Mouse (Mus musculus) E14TG2a.4 (cell line): ENCODE measurements around the gene Osbpl6.

Experiments used
- H3K27me3 ChIP-seq: 2 replicates; pipeline ENCODE4 v1.6.1; 2014; ENCODE audit warnings: low read length, control low read depth; ENCODE audit not compliant: insufficient read depth
- H3K36me3 ChIP-seq: 2 replicates; pipeline ENCODE4 v1.6.1; 2014; ENCODE audit warnings: low read length, control low read depth; ENCODE audit not compliant: insufficient read depth
- H3K4me1 ChIP-seq: replicated peaks from 2 replicates; pipeline ENCODE4 v1.6.1; 2014; ENCODE audit warnings: low read depth, low read length, control low read depth
- H3K4me3 ChIP-seq: replicated peaks from 2 replicates; pipeline ENCODE4 v1.5.1; 2014; ENCODE audit warnings: mild to moderate bottlenecking, low read length
- H3K9me3 ChIP-seq: 2 replicates; pipeline ENCODE4 v1.6.1; 2014; ENCODE audit warnings: low read length, control low read depth
- CTCF ChIP-seq: conservative IDR thresholded peaks from 2 replicates; pipeline ENCODE4 v1.5.1; 2014; ENCODE audit warnings: low read length
- NANOG ChIP-seq: IDR thresholded peaks from 2 replicates; pipeline ENCODE4 v1.6.1; 2014; ENCODE audit warnings: borderline replicate concordance, low read length, mixed read lengths
- POU5F1 ChIP-seq: IDR thresholded peaks from 2 replicates; pipeline ENCODE4 v1.6.1; 2014; ENCODE audit warnings: low read length, borderline replicate concordance

Gene Osbpl6

GRCm38 (mm10) chr2:76409526-76409925 lies 3.2 kb downstream of the Osbpl6 start:
- Histone ChIP-seq H3K4me1 (peaks cover 13% of the 10 kb centered on the region), H3K36me3 (no peaks in the 10 kb centered on the region), H3K27me3 (peaks cover 40% of the 10 kb centered on the region), H3K4me3 (no peak overlapping the region), H3K9me3 (no peaks in the 10 kb centered on the region)
- no peak for TF ChIP-seq CTCF
- TF ChIP-seq NANOG = no peak
- no peak for TF ChIP-seq POU5F1

- Histone ChIP-seq H3K9me3 (no peaks in the 10 kb centered on the region), H3K4me3 (no peak overlapping the region), H3K4me1 (peaks cover 13% of the 10 kb centered on the region), H3K36me3 (no peaks in the 10 kb centered on the region), H3K27me3 (peaks cover 36% of the 10 kb centered on the region)
- TF ChIP-seq POU5F1 (no peak), CTCF (no peak), NANOG (no peak)
Measured at GRCm38 (mm10) chr2:76409986-76410385, 3.7 kb downstream of the Osbpl6 start.

DNA sequence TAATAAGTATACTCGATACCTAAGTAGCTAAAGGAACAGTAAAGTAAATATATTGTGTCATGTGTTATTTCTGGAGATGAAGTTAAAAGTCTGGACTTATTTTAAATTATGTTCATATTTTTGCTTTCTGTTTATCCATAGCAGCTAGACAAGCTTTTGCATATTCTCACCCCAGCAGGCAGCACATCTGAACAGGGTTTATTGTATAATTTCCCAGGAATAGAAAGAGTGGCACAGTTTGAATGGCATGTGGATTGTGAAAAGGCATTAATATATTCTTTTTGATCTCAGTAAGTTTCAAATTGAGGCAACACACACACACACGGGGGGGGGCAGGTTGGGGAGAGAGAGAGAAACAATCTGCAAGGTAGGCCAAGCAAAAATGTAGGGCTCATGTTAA lies 6.6 kb downstream of the Osbpl6 start:
- H3K4me3 ChIP-seq = no peak overlapping the region
- no peaks in the 10 kb centered on the region for H3K36me3 ChIP-seq
- TF ChIP-seq NANOG (no peak), CTCF (no peak), POU5F1 (no peak)
- no peaks in the 10 kb centered on the region for H3K9me3 ChIP-seq
- no peaks in the 10 kb centered on the region for H3K4me1 ChIP-seq
- H3K27me3 ChIP-seq = peaks cover 10% of the 10 kb centered on the region

- Histone ChIP-seq H3K4me3 (no peak overlapping the region), H3K36me3 (no peaks in the 10 kb centered on the region), H3K9me3 (no peaks in the 10 kb centered on the region), H3K4me1 (no peaks in the 10 kb centered on the region), H3K27me3 (no peaks in the 10 kb centered on the region)
- TF ChIP-seq POU5F1 = no peak
- TF ChIP-seq NANOG = no peak
- no peak for TF ChIP-seq CTCF
Measured at GRCm38 (mm10) chr2:76417446-76418141, 11.3 kb downstream of the Osbpl6 start.

DNA sequence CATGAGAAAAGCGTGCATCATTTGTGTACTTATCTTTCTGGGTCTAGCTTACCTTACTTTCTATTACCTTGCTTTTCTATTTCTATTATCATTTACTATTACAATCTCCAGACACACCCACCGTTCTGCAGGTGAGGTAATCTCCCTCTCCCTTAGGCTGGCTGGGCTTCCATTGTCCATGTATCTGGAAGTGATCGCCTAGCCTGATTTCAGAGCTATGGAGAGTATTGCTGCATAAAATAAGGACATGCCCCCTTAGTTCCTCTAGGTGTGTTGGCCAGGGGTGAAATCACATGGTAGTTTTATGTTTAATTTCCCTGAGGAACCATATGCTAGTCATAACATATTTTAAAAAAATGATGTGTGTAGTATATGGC lies 11.8 kb downstream of the Osbpl6 start:
- no peaks in the 10 kb centered on the region for H3K4me1 ChIP-seq
- H3K27me3 ChIP-seq = no peaks in the 10 kb centered on the region
- H3K36me3 ChIP-seq = no peaks in the 10 kb centered on the region
- H3K9me3 ChIP-seq = no peaks in the 10 kb centered on the region
- H3K4me3 ChIP-seq = no peak overlapping the region
- TF ChIP-seq CTCF (no peak), POU5F1 (no peak), NANOG (no peak)

- H3K9me3 ChIP-seq = no peaks in the 10 kb centered on the region
- no peaks in the 10 kb centered on the region for H3K36me3 ChIP-seq
- H3K4me3 ChIP-seq = no peak overlapping the region
- no peak for TF ChIP-seq POU5F1
- H3K4me1 ChIP-seq = no peaks in the 10 kb centered on the region
- no peaks in the 10 kb centered on the region for H3K27me3 ChIP-seq
Measured at GRCm38 (mm10) chr2:76421411-76421924, 15.2 kb downstream of the Osbpl6 start.

DNA sequence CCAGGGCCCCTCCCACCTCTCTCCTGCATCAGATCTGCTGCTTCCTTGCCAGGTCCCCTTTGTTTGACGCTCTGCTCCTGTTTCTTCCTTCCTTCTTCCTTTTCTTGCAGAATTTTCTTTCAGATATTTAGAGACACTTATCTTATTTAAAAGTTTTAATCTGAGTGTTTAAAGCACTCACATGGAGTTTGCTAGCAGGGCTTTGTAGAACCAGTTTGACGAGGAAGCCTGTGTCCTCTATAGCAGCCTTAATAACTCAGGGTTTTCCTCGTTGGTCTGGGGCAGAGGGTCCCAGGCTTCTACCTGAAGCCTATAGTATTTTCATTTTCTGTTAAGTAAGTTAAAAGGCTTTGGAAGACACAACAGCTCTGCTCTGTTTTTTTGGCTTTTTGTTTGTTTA lies 20.5 kb downstream of the Osbpl6 start:
- H3K4me1 ChIP-seq = no peaks in the 10 kb centered on the region
- TF ChIP-seq CTCF = no peak
- no peak for TF ChIP-seq POU5F1
- no peaks in the 10 kb centered on the region for H3K27me3 ChIP-seq
- H3K4me3 ChIP-seq = no peak overlapping the region
- H3K9me3 ChIP-seq = no peaks in the 10 kb centered on the region
- no peaks in the 10 kb centered on the region for H3K36me3 ChIP-seq

DNA sequence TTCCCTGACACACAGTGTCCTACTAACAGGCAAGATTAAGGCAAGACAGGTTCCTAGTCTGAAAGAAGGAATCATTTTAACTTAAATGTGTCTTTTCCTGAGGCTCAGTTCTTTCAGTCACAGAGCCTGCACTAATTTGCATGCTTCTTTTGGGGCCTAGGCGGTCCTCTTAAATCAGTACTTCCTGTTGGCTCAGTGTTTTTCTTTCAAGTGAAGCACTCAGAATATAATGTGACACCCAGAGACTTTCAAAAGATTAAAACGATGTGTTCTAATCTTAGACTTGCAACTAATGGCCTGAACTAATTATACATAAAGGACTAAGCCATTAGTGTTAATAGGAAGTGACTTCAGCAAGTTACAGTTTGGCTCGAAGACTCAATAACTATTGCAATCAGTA lies 23.0 kb downstream of the Osbpl6 start:
- Histone ChIP-seq H3K36me3 (no peaks in the 10 kb centered on the region), H3K4me3 (no peak overlapping the region), H3K4me1 (no peaks in the 10 kb centered on the region), H3K9me3 (no peaks in the 10 kb centered on the region), H3K27me3 (no peaks in the 10 kb centered on the region)
- TF ChIP-seq NANOG (no peak), CTCF (no peak)

- Histone ChIP-seq H3K4me1 (no peaks in the 10 kb centered on the region), H3K9me3 (no peaks in the 10 kb centered on the region), H3K36me3 (no peaks in the 10 kb centered on the region), H3K4me3 (no peak overlapping the region), H3K27me3 (no peaks in the 10 kb centered on the region)
- no peak for TF ChIP-seq CTCF
- no peak for TF ChIP-seq POU5F1
- TF ChIP-seq NANOG = no peak
Measured at GRCm38 (mm10) chr2:76429855-76430254, 23.5 kb downstream of the Osbpl6 start.
